Mouse (Mus musculus): Measurements from ENCODE around the gene Fgd5. TPM values are rescaled to one million over a fixed set of nuclear protein-coding genes. Genes with fewer than 3 reads are reported as not detected.
"Not testable (repeated sequence)": the region's sequence is repeated elsewhere in the genome, so short reads cannot be mapped to it uniquely, and the experiment has no call there.

Gene Fgd5
- polyA plus RNA-seq, 1 experiment from 2014 or later = 21.0 TPM

DNA sequence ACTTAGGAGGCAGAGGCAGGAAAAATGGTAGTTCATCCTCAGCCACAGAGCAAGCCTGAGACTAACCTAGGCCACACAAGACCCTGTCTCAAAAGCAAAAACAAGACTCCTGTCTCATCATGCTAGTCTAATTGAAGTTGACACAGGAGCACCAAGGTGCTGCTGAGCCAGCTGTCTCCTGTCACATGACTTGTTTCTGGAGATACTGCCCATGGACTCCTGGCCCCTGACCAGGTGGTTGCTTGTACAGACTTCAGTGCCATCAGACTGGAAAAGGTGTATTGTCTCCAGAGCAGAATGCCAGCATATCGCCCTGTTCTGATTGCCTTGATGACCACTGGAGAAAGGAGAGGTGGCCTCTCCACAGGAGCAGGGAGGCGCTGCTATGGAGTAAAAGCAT, 102.1 kb downstream of the Fgd5 start:
- 85% methylated on average over 2 of the region's 2 CpGs for WGBS
- H3K27me3 ChIP-seq (ENCODE audit: control insufficient read depth, insufficient read depth, low read depth, low read length) = no peaks in the 10 kb centered on the region
- H3K36me3 ChIP-seq (ENCODE audit: control insufficient read depth, insufficient read depth, low read length) = no peaks in the 10 kb centered on the region
- no peaks in the 10 kb centered on the region for H3K9me3 ChIP-seq (ENCODE audit: control insufficient read depth, low read length)
- no peaks in the 10 kb centered on the region for H3K4me1 ChIP-seq (replicated peaks; ENCODE audit: control insufficient read depth, insufficient read depth, low read length)
- no peak overlapping the region for H3K4me2 ChIP-seq (ENCODE audit: low read depth, low read length)
- H3K4me3 ChIP-seq (ENCODE audit: low read length) = no peak overlapping the region
- ATAC-seq (ENCODE audit: low read depth) = no peak
- H3K9ac ChIP-seq (ENCODE audit: low read length) = no peak overlapping the region
- H3K27ac ChIP-seq (ENCODE audit: low read length) = no peak overlapping the region

DNA sequence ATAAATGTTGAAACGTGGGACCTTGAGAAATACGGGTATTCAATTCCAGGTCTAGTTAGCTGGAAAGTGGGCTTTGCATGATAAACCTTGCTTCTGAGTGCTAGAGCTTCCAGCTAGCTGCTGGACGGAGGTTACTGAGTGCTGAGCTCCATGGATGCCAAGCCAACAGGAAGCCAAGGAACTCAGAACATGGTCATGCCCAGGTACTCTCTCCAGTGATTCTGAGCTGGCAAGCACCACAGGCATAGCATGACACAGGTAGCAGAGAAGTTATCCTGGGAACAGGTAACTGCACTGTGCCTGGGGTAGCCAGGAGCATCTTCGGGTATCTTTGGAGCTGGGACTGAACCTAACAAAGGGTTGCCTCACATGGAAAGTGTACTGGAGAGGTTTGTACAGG, 104.1 kb downstream of the Fgd5 start:
- WGBS = 77% methylated on average over 4 of the region's 4 CpGs
- Histone ChIP-seq H3K27me3 (ENCODE audit: control insufficient read depth, insufficient read depth, low read depth, low read length) (no peaks in the 10 kb centered on the region), H3K4me1 (replicated peaks; ENCODE audit: control insufficient read depth, insufficient read depth, low read length) (no peaks in the 10 kb centered on the region), H3K27ac (ENCODE audit: low read length) (no peak overlapping the region), H3K9ac (ENCODE audit: low read length) (no peak overlapping the region), H3K9me3 (ENCODE audit: control insufficient read depth, low read length) (no peaks in the 10 kb centered on the region), H3K4me2 (ENCODE audit: low read depth, low read length) (no peak overlapping the region), H3K4me3 (ENCODE audit: low read length) (no peak overlapping the region), H3K36me3 (ENCODE audit: control insufficient read depth, insufficient read depth, low read length) (no peaks in the 10 kb centered on the region)
- no peak for ATAC-seq (ENCODE audit: low read depth)

DNA sequence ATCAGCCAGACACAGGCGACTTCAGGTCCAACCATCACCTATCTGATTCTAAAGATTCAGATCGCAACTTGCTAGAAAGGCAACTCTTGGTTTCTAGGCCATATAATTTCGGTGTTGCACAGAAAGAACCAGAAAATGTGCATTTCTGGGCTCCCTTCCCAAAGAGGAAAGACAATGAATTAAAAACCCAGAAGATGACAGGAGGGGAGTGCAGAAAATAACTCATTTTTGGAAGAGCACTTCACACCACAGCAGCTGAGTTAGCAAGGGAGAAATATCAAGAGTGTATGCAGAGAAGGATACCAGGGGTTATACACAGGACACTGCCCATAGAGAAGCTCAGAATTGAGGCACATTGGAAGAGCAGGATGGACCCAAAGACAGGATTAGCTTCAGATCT, 106.3 kb downstream of the Fgd5 start:
- H3K4me1 ChIP-seq (replicated peaks; ENCODE audit: control insufficient read depth, insufficient read depth, low read length) = peaks cover under 1% of the 10 kb centered on the region; the same call in 1 of the 2 replicates
- H3K4me3 ChIP-seq (ENCODE audit: low read length) = no peak overlapping the region
- WGBS = 76% methylated on average over 3 of the region's 3 CpGs
- H3K27me3 ChIP-seq (ENCODE audit: control insufficient read depth, insufficient read depth, low read depth, low read length) = no peaks in the 10 kb centered on the region
- no peak overlapping the region for H3K4me2 ChIP-seq (ENCODE audit: low read depth, low read length)
- H3K9ac ChIP-seq (ENCODE audit: low read length) = no peak overlapping the region
- no peaks in the 10 kb centered on the region for H3K9me3 ChIP-seq (ENCODE audit: control insufficient read depth, low read length)
- ATAC-seq (ENCODE audit: low read depth) = no peak
- no peak overlapping the region for H3K27ac ChIP-seq (ENCODE audit: low read length)
- H3K36me3 ChIP-seq (ENCODE audit: control insufficient read depth, insufficient read depth, low read length) = no peaks in the 10 kb centered on the region

DNA sequence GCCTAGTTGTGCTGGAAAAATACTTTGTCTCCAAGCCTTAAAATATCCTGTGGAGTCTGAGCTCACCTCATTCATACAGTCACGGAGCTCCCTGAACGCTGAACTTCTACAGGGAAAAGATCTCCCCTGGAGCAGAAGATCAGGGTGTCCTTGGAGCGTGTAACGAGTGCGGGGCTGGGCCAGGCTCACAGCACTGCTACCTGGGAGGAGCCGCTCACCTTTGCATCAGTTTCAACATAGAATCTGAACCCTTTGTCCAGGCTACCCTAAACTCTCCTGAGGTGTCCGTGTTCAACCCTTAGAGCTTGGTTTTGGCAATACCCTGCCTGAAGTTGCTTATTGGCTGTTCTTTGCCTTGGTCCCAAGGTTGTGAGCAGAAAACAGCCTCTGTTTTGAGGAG, 110.5 kb downstream of the Fgd5 start:
- H3K9ac ChIP-seq (ENCODE audit: low read length); ATAC-seq (ENCODE audit: low read depth); H3K27me3 ChIP-seq (ENCODE audit: control insufficient read depth, insufficient read depth, low read depth, low read length); H3K4me2 ChIP-seq (ENCODE audit: low read depth, low read length); H3K4me3 ChIP-seq (ENCODE audit: low read length); H3K27ac ChIP-seq (ENCODE audit: low read length); H3K36me3 ChIP-seq (ENCODE audit: control insufficient read depth, insufficient read depth, low read length); H3K9me3 ChIP-seq (ENCODE audit: control insufficient read depth, low read length): not testable (repeated sequence)
- peaks cover 15% of the 10 kb centered on the region for H3K4me1 ChIP-seq (replicated peaks; ENCODE audit: control insufficient read depth, insufficient read depth, low read length)
- 89% methylated on average over 7 of the region's 7 CpGs for WGBS

DNA sequence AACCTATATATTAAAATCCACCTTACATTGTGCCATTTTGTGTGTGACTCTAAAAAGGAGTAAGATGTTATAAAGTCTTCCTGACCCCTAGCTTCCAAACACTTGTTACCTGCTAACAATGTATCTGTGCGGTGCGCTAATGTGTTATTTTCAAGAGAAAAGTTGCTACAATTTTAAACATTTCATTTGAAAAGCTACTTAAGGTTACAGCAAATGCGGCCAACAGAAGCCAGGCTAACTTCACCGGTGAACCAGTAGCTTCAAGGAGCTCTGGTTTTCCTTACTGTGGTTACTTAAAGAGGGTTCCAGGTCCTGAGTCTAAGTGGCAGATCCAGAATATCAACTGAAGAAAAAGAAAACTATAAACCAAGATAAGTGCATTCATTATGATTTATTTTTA, 111.3 kb downstream of the Fgd5 start:
- no peak overlapping the region for H3K9ac ChIP-seq (ENCODE audit: low read length)
- H3K27me3 ChIP-seq (ENCODE audit: control insufficient read depth, insufficient read depth, low read depth, low read length) = no peaks in the 10 kb centered on the region
- H3K9me3 ChIP-seq (ENCODE audit: control insufficient read depth, low read length) = no peaks in the 10 kb centered on the region
- no peaks in the 10 kb centered on the region for H3K36me3 ChIP-seq (ENCODE audit: control insufficient read depth, insufficient read depth, low read length)
- H3K4me2 ChIP-seq (ENCODE audit: low read depth, low read length) = peak overlapping the region; percentile 11; the same call in 1 of the 2 replicates
- ATAC-seq (ENCODE audit: low read depth) = no peak
- H3K4me1 ChIP-seq (replicated peaks; ENCODE audit: control insufficient read depth, insufficient read depth, low read length) = peaks cover 19% of the 10 kb centered on the region
- H3K27ac ChIP-seq (ENCODE audit: low read length) = no peak overlapping the region
- WGBS = 89% methylated on average over 4 of the region's 4 CpGs
- no peak overlapping the region for H3K4me3 ChIP-seq (ENCODE audit: low read length)

DNA sequence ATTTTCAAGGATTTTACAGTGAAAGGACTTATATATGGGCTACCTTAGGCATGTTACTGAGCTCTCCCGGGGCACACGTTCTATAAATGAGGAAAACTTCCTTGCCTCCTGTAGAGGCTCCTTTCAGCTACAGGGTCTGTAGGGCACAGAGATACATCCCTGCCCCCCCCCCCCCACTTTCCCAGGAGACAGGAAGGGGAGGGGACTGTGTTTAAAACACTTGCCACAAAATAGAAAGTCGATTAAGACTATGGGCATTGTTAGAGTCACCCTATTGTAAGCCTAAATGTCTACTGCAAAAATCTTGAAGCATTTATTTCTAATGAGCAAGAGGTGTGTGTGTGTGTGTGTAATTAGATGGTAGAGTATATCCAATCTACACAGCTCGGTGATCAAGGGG, 111.8 kb downstream of the Fgd5 start:
- Histone ChIP-seq H3K4me1 (replicated peaks; ENCODE audit: control insufficient read depth, insufficient read depth, low read length) (peaks cover 22% of the 10 kb centered on the region), H3K36me3 (ENCODE audit: control insufficient read depth, insufficient read depth, low read length) (no peaks in the 10 kb centered on the region), H3K9ac (ENCODE audit: low read length) (peak overlapping the region; percentile 99), H3K4me2 (ENCODE audit: low read depth, low read length) (peak overlapping the region; percentile 66), H3K27me3 (ENCODE audit: control insufficient read depth, insufficient read depth, low read depth, low read length) (no peaks in the 10 kb centered on the region), H3K4me3 (ENCODE audit: low read length) (peak overlapping the region; percentile 95), H3K9me3 (ENCODE audit: control insufficient read depth, low read length) (no peaks in the 10 kb centered on the region), H3K27ac (ENCODE audit: low read length) (peak overlapping the region; percentile 100)
- no peak for ATAC-seq (ENCODE audit: low read depth)
- WGBS = 4% methylated on average over 4 of the region's 4 CpGs

DNA sequence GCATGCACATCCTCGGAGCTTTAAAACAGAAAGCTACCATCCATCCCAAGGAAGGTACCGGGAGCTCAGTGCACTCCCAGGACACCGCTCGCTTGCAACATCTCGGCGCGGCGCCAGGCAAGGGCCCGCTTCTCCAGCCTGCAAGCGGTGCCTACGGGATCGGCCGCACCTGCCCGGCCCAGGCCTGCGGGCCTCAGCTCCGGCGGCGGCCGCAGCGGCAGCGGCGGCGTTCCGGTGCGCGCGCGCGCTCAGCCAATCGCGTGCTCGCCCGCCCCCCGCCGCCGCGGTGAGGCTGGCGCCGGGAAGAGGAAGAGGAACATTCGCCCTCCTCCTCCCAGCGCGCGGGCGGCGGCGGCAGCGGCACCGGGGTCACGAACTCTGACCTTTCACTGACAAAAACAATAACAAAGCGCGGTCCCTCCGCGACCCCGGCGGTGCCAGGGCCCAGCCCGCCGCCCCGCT, 112.5 kb downstream of the Fgd5 start, which contains the start of gene Nr2c2:
TSS of gene Nr2c2 (plus strand) at position 261 of the 462 bp plus-strand sequence.
- Histone ChIP-seq H3K27me3 (ENCODE audit: control insufficient read depth, insufficient read depth, low read depth, low read length) (no peaks in the 10 kb centered on the region), H3K9me3 (ENCODE audit: control insufficient read depth, low read length) (no peaks in the 10 kb centered on the region), H3K4me1 (replicated peaks; ENCODE audit: control insufficient read depth, insufficient read depth, low read length) (peaks cover 22% of the 10 kb centered on the region), H3K27ac (ENCODE audit: low read length) (peak within 1 kb of the TSS; percentile 100), H3K4me2 (ENCODE audit: low read depth, low read length) (peak within 1 kb of the TSS; percentile 75), H3K9ac (ENCODE audit: low read length) (peak within 1 kb of the TSS; percentile 99), H3K36me3 (ENCODE audit: control insufficient read depth, insufficient read depth, low read length) (no peaks in the 10 kb centered on the region), H3K4me3 (ENCODE audit: low read length) (peak within 1 kb of the TSS; percentile 95)
- peak; percentile 56 for ATAC-seq (ENCODE audit: low read depth)
- 0% methylated on average over 24 of the region's 58 CpGs for WGBS

DNA sequence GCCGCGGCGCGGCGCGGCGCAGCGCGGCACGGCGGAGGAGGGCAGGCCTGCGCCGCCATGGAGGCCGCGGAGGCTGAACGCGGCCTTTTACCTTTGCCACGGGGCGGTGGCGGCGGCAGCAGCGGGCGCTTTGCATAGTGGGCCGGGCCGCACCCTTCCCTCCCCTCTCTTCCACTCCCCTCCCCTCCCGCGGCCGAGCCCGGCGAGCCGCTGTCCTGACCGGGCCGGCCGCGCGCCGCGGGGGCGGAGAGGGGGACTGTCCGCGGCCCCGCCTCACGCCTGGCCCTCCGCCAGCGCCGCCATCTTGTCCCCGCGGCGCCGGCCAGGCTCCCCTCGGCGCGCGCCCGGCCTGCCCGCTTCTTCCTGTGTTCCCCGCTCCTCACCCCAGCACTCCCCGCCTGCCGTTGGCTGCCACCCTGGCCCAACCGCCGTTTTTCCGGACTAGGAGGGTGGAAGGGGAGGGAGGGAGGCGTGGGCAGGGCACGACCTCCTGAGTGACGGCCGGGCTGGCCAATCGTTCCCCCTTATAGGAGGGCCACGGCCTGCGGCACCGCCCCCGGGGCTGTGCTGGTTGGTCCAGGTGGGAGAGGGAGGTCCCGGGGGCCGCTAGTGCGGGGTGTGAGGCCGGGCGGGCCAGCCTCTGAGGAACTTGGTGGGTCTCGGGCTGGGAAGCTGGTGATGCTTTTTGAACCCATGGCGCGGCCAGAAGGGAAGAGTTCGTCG, 113.2 kb downstream of the Fgd5 start:
- 0% methylated on average over 49 of the region's 81 CpGs for WGBS
- ATAC-seq (ENCODE audit: low read depth) = peak; percentile 99

DNA sequence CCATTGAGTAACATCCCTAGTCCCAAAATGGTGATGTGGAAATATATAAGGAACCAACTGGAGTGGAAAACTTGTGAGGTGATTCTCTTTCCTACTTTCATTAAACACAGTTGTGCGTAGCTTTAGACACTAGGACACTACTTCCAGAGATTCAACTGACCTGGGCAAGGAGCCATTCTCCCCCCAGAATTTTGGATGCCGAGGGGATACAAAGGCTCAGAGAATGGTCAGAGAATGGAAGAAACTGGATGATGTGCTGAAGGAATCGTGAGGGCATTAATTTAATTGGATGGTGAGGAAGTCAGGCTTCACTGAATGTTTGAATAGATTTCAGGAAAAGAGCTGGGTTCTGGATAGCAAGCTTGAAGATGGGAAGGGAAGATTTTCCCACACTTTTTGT, 114.1 kb downstream of the Fgd5 start:
- H3K4me2 ChIP-seq (ENCODE audit: low read depth, low read length) = peak overlapping the region; percentile 75
- ATAC-seq (ENCODE audit: low read depth) = no peak
- WGBS = 16% methylated on average over 3 of the region's 3 CpGs

More for the DNA sequence above, 113.2 kb downstream of the Fgd5 start:
- no peaks in the 10 kb centered on the region for H3K27me3 ChIP-seq (ENCODE audit: control insufficient read depth, insufficient read depth, low read depth, low read length)
- peak overlapping the region; percentile 99 for H3K9ac ChIP-seq (ENCODE audit: low read length)
- H3K9me3 ChIP-seq (ENCODE audit: control insufficient read depth, low read length) = no peaks in the 10 kb centered on the region
- H3K36me3 ChIP-seq (ENCODE audit: control insufficient read depth, insufficient read depth, low read length) = no peaks in the 10 kb centered on the region
- peak overlapping the region; percentile 100 for H3K27ac ChIP-seq (ENCODE audit: low read length)
- peak overlapping the region; percentile 75 for H3K4me2 ChIP-seq (ENCODE audit: low read depth, low read length)
- peak overlapping the region; percentile 95 for H3K4me3 ChIP-seq (ENCODE audit: low read length)
- peaks cover 22% of the 10 kb centered on the region for H3K4me1 ChIP-seq (replicated peaks; ENCODE audit: control insufficient read depth, insufficient read depth, low read length)

More for the DNA sequence above, 114.1 kb downstream of the Fgd5 start:
- Histone ChIP-seq H3K27ac (ENCODE audit: low read length) (peak overlapping the region; percentile 100), H3K4me3 (ENCODE audit: low read length) (peak overlapping the region; percentile 95), H3K9me3 (ENCODE audit: control insufficient read depth, low read length) (no peaks in the 10 kb centered on the region), H3K9ac (ENCODE audit: low read length) (peak overlapping the region; percentile 99), H3K4me1 (replicated peaks; ENCODE audit: control insufficient read depth, insufficient read depth, low read length) (peaks cover 22% of the 10 kb centered on the region), H3K27me3 (ENCODE audit: control insufficient read depth, insufficient read depth, low read depth, low read length) (no peaks in the 10 kb centered on the region), H3K36me3 (ENCODE audit: control insufficient read depth, insufficient read depth, low read length) (no peaks in the 10 kb centered on the region)
